Mouse (Mus musculus) bone marrow macrophage, adult 2 months (primary cell): ENCODE measurements at regions not wholly inside any gene's neighbourhood (a gene's known extent, or its start where the extent isn't known, plus 50 kb on each side); places are given as distances from the start of the nearest gene placed in this dataset.

Experiments used
- CTCF ChIP-seq: IDR thresholded peaks from 2 replicates; pipeline ENCODE4 v1.5.1; 2012; ENCODE audit warnings: low read depth, mild to moderate bottlenecking, low read length, moderate library complexity
- POLR2A ChIP-seq: IDR thresholded peaks from 2 replicates; pipeline ENCODE4 v1.6.1; 2012; ENCODE audit warnings: mild to moderate bottlenecking, low read depth, low read length, borderline replicate concordance

- TF ChIP-seq CTCF (no peak), POLR2A (no peak)
Measured at GRCm38 (mm10) chr6:103827623-103828022, 317.2 kb downstream of the Chl1 start.
